Mouse (Mus musculus): ENCODE data around the gene Glis1.

The Glis1 gene

DNA sequence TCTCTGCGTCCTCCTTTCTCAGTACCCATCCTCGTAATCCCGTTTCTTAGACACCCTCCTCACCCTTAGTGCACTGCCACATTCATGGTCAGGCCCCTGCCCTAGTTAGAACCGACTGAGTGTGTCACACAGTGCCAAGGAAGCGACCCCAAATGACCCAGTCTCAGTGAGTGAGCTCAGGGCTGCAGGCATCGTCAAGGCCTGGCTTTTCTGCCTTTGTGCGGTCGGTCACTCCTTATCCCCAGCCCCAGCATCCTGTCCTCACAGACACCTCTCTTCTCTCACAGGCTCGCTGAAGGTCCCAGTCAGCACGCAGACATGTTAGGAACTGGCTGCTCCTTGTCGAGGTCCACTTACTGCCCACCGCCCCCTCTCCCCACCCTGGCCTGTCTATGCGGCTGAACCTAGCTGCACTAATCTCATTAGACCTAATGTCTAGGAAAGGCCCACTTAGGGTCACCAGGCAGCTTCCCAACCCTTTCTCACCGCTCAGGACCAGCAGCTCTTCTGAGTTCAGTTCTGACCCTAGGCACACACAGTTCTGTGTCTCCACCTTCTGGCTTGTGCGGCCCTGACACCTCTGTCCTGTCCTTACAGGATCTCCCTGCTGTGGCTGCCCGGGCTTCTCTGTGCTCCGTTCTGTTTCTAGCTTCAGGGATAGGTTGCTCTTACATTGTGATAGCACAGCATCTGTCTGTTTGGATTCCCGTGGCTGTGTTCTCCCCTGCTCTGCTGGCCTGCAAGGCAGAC, 18.1 kb downstream of the Glis1 start:
- no peak for DNase-seq (ENCODE audit: low spot score in 2 of 2)

DNA sequence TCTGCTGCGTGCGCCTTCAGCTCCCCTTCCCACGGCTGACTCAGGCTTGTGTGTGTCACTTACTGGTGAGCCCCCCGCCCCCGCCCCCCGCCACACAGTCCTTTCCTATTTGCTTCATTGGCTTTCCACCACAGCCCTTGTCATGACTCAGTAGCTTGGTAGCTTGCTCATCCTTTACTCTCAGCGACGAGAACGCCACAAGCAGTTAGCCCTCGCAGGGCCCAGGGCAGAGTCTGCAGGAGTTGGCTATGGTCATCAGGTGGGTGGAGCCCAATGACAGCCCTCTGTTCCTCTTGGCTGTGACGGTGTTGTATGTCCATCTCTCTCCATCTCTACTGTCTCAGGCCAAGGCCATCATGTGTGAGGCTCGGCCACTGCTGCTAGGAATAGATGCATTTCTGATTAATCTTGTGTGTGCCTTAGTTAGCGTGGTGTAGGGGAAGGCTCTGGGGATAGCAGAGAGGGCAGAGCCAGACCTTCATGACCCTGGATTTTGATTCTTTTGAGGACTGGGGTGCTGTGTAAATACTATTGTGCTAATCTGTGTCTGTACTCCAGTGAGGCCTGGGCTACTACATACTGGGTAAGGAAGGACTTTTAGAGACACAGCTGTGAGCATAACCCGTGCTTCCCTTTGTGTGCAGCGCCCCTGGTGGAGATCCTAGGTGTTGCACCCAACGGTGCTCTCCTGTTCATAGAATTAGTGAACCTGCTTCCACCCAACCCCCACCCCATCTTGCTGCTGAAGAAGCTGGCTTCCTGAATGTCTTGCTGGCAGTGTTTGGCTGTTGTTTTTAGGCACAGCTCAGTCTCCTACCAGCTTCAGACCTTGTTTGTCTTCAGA, 19.0 kb downstream of the Glis1 start:
- DNase-seq (ENCODE audit: low spot score in 2 of 2), result peak; percentile 57 to 76

DNA sequence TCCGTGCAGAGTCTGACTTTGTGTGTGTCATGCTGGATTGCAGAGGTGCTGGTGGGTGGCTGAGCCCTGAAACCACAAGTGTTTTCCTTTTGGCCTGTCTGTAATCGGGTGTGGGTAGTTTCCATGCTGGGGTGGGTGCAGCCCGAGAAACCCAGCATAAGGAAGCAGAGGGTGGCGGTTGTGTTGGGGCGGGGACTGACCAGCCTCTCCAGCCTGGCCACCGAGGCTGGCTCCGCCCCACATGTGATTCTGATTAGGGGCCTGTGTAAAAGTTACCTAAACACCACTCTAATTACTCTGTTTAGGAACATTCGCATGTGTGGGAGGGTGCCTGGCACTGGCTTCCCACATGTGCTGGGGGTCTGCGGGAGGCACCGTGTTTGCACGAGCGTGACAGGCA, 23.2 kb downstream of the Glis1 start:
- DNase-seq (ENCODE audit: low spot score in 2 of 2), result no peak

DNA sequence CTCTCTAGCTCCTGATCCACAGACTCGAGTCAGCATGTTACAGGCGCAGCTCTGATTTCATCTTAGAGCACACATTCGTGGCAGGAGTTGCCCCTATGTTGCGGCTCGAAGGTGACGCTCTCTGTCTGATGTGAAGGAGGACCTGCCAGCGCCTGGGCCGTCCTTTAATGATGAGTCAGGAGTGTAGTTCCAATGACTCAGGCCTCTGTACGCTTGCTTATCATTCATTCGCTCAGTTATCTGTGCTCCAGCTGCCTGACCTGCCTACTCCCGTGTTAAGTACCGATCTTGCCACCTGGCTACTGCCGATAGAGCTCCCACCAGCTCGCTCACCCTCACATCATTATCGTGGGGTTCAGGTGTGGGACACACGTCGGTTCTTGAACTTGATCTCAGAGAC, 24.5 kb downstream of the Glis1 start:
- no peak for DNase-seq (ENCODE audit: low spot score in 2 of 2)

DNA sequence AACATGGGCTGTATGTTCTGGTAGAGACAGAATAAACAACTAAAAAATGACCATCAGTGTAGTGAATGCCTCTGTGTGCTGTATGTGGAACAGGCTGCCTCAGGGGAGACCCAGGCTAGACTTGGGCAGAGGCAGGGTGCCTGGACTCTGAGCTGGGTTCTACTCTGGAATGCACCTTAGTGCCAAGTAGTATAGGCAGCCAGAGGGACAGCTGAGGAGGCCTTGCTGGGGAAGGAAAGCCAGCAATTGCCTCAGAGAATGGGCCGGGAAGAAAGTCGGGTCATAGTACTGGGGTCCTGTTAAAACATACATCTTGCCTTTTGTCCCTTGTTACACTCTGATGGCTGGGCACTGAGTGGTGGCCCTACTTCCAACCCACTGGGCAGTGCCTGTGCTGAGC, 25.1 kb downstream of the Glis1 start:
- DNase-seq (ENCODE audit: low spot score in 2 of 2), result no peak

DNA sequence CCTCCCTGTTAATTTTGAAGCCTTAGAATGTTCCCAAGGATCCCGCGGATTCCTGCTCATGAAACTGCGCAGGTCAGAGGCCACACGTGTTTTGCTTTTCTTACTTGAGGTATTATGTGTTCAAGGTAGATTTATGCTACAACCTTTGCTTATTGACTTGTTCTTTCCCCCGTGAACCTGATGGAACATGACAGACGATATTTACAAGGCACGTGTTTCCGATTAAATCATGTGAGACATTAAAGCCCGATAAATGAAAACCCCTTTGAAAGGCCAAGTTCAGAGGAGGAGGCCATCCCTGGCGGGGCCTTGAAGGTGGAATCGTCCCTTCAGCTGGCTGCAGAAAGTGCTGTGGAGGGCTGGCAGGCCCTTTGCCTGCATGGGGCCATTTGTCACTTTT, 26.1 kb downstream of the Glis1 start:
- no peak for DNase-seq (ENCODE audit: low spot score in 2 of 2)

DNA sequence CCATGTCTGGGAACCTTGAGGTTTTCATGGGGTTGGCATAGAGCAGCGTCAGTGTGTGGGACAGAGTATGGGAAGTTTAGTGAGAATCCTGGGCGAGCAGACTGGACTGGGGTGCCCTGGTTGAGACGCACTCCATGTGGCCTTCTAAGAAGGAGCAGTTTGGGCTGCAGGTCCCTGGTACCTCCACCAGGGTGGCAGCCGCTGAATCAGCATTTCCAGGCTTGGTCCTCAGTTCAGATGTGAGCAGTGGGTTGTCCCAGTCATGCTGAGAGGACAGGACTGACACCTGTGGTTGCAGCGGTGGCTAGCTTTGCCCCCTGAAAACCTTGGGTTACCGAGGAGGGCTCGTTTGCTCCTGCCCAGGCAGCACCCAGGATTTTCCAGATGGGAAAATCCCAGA, 33.4 kb downstream of the Glis1 start:
- DNase-seq (ENCODE audit: low spot score in 2 of 2), result no peak

DNA sequence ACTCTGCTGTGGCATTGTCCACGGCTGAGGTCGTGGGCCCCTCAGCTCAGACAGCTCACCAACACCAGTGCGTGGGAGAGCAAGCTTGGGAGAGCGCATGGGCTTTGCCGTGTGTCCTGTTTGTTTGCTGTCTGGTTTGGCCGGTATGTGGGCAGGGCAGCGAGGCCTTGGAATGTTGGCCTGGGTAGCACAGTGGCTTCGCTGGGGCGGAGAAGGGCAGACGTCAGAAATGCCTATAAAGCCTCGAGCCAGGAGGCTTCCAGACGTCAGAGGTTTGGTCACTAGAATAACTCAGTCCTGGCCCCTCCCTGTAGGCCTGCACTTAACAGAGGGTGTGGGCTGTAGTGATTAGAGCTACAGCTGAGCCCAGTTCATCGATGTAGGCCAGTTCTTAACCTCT, 33.9 kb downstream of the Glis1 start:
- DNase-seq (ENCODE audit: low spot score in 2 of 2), result peak in 1 of 2 experiments; percentile 70

DNA sequence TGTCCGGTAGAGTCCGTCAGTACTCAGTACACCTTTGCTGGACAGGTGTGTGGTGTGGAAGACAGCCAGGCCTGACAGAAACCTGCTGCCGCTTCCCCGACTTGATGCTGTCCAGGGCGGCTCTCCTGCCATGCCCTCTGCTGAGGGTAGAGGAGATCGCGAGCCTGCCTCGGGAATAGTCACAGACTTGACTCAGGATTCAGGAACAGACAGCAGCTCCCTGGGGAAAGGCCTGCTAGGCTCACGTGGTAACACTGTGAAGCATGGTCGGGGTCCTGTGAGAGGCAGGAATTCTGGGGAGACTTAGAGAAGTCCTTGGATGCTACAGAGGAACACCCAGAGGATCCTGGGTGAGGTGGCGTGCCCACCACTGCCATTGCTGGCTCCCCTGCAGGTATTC, 34.4 kb downstream of the Glis1 start:
- DNase-seq (ENCODE audit: low spot score in 2 of 2), result no peak

DNA sequence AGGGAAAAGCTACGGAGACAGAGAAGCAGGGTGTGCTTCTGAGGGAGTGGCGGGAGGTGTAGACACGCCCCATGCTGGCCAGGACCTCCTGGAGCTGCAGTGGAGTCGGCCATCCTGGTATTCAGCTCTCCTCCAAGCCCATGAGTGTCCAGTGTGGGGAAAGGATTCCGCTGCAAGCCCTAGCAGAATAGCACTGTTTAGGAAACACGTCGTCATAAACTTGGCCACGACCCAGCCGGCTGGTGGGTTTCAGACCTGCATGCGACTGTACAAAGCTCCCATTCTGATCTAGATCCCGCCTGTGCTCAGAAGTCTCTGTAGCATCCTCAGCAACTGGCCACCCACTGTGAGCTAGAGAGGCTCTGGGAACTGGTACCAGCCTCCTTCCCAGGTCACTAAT, 41.9 kb downstream of the Glis1 start:
- no peak for DNase-seq (ENCODE audit: low spot score in 2 of 2)

DNA sequence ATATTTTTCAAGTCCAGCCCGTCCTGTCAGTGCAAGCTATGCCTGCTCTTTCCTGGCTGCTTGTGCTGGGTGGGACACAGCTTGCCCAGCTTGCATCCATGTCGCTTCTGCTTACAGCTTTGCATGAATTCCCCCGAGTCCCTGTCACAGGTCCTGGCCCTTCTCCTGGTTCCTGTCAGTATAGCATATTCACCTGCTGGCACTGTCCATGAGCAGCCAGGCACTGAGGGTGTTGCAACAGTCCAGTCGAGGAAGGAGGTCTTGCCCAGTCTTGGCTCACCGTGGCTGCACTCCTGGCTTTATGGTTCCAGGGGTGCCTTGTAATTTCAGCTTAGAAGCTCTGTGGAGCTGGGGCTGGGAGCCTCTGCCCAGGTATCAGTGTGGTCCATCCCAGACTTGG, 44.6 kb downstream of the Glis1 start:
- no peak for DNase-seq (ENCODE audit: low spot score in 2 of 2)

DNA sequence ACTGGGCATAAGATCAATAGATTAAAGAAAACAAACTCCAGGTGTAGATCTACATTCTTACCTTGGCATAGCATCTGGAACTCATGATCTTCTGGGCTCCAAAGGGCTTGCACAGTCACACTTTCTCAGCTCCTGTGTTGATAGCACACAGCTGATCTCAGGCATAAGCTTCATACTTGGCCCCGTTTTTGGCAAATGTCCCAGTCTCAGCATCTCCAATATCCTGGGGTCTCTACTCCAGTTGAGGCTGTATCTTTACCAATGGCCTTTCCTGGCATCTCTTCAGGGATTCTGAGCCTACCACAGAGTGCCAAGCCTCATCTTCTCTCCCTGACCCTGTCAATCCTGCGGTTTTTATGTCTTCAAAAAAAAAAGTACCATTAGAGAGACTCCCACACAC, 48.1 kb downstream of the Glis1 start:
- DNase-seq (ENCODE audit: low spot score in 2 of 2), result no peak

DNA sequence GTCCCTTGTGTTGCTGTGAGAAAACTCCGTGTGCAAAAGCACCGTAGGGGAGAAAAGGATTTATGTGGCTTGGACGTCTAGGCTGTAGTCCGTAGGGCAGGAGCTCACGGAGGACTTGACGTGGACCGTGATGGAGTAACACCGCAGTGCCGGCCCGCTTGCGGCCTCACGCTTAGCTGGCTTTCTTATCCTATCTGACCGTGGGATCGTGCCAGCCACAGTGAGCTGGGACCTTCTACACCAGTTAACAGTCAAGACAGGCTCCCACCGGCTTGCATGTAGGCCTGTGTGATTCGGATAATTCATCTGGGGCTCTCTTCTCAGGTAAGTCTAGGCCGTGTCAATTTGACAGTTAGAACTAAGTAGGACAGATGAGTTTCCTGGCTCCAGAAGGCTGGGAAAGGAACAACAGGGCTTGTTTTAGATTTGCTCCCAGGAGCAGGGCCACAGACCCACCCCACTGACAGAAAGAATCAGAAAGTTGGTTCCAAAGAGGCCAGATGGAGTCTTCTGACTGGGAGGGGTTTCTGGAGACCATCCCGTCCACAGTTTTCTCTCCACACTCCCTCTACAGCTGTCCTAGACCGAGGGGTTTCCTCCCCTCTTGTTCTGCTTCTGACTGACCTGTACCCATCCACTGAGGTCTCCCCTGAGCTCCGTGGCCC, 49.3 kb downstream of the Glis1 start:
- DNase-seq (ENCODE audit: low spot score in 2 of 2), result no peak

DNA sequence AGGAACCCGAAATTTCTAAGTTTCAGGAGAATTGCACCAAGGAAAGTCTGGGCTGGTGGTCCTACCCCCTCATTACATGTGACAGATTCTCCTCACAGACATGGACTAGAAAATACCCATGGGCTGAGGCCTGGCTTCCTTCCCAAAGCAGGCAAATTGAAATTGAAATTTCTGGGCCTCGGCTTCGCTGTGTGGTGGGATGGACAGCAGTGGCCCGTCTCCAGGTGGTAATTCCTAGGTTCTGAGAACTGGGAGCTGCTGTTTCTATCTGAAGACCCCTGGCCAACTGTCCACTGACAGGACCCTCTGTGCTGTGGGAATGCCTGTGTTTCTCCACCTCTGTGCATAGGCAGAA, 49.8 kb downstream of the Glis1 start:
- DNase-seq (ENCODE audit: low spot score in 2 of 2), result no peak

DNA sequence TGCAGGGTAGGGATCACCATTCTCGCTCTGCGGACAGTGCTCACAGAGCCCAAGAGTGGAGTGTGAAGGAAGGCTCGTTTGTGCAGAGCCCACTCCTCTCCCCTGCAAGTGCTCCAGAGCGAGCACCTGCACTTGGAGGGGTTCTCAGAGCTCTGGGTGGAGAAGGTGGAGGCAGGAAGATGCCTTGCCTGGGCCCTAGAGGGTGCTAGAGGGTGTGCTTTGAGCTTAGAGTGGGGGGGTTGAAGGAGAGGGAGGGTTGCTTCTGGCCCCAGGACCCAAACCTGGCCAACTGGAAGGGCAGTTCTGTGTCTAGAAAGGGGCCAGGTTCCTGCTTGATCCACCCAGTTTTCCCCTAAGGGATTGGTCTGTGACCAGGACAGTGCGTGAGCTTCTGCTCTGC, 51.5 kb downstream of the Glis1 start:
- no peak for DNase-seq (ENCODE audit: low spot score in 2 of 2)

DNA sequence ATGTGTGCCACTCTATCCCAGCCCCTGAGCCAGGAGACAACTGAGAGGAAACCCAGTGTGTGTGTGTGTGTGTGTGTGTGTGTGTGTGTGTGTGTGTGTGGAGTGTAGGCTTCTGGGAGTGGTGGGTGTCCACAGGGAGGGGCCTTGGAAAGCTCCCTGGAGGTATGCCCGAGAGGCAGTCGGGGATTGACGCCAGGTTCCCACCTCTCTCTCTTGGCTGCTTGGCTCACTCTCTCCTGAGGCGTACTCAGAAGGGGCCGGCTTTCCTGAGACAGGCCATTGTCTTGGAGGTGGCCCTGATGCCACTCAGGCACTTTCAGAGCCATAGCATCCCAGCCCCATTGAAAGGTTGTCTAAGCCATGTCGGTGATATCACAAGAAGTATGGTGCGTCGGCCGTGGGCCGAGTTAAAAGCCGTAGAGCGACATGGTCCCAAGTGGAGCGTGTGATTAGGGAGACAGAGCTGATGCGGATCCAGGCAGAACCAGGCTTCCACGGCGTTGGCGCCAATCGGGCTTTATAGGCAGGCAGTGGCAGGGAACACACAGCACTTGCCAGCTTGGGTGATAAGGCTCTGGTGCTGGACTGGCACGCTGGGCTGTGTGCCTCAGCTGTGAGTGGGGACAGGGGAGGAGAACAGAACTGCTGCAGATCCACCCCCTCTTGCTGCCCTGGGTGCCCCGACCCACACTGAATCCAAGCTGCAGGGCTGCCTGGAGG, 54.9 kb downstream of the Glis1 start:
- no peak for DNase-seq (ENCODE audit: low spot score in 2 of 2)

DNA sequence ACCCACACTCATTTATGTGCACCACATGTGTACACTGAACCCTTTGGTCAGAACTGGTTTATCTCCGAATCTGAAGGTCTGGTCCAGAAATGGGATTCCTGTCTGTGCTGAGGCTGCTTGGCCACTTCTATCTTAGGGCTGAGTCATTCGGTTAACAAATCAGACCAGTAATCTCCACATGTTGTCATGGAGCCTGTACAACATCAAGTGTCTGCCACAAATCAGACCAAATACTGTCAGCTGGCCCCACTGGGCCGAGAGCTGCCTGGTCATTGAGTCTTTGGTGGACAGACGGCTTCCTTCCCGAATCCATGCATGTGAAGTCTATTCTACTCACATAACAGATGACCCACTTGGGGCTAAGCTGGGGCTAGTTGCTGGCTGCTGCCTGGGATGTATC, 58.6 kb downstream of the Glis1 start:
- DNase-seq (ENCODE audit: low spot score in 2 of 2), result peak in 1 of 2 experiments; percentile 18

DNA sequence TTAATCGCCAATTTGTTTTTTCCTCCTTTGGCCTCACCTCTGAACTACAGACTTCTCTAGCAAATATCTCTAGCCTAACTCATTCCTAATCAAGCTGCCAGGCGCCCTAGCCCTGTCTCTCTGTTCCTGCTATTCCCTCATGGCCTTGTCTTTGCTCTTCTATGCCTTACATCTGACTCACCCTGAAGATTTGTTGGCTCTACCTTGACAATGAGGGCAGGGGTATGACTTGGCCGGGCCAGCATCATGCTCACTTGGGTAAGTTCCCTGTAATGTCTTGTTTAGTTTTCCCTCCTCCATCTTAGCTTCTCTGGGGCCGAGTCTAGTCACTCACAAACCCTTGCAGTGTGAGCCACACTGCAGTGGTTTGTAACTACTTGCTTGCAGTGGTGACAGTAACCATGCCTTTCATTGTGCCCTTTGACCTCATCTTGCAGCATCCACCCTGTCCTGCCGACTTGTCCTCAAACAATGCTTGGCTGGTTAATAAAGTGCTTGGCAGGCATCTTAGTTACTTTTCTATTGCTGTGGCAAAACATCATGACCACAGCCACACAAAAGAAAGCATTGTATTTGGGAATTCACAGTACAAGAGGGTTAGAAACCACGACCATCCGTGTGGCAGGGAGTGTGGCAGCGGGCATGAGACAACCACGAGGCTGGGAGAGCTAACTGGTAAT, 61.5 kb downstream of the Glis1 start:
- no peak for DNase-seq (ENCODE audit: low spot score in 2 of 2)

DNA sequence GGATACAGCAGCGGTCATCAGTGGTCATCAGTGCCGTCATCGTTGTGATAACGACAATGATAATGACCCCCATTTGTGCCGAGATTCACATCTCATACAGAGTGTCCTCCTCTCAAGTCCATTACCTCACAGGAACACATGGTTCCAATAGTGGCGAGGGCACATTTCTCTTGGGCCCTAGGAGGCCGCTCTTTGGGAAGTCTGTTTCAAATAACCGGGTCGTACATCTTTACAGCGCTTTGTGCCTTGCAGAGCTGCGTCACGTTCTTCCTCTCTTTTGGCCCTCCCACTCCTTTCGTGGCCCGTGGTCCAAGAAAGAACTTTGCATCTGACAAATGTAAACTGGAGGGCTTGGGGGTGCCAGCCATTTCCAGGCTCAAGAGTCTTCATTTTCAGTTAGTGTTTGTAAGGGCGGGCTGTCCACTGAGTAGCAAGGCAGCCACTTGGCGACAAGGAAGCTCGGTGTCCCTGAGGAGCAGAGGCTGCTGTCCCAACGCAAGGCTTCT, 63.1 kb downstream of the Glis1 start:
- no peak for DNase-seq (ENCODE audit: low spot score in 2 of 2)

DNA sequence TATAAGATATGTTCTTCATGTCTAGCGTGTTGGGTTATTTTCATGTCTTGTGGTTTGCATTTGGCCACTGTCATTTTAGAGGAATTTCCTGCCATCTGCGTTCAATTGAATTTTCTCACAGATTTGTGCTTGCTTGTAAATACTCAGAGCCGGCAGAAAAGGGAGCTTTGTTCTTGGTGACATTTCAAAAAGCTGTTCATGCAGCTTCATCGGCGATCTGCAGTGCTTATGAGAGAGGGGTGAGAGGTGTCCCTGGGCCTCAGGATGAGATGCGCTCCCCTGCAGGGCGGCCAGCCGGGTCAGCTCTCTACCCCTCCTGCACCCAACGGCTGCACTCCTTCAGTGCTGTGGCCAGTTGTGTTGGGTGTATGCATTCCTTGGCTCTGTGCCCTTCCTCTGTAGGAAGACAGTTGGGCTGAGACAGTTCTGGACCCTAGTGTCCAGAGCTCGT, 68.2 kb downstream of the Glis1 start:
- no peak for DNase-seq (ENCODE audit: low spot score in 2 of 2)

DNA sequence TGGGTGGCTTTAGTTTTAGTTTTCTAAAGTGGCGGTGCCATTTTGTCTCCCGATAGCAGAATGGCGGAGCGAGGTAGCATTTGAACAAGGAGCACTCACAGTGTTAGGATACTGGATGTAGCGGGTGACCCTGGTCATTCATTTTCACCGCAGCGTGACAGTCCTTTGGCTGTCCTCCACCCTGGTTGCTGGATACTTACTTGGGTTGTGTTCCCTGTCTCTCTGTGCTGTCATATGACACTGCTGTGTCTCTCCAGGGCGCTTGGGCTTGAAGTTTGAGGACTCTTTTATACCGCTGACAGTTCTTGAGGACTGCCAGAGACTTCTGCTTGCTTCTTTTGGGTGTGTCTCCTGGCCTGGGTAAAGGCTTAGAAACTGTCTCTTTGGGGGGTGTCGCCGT, 80.6 kb downstream of the Glis1 start:
- no peak for DNase-seq (ENCODE audit: low spot score in 2 of 2)

All from urinary bladder, adult 18-20 months (tissue).